Mouse (Mus musculus) cerebellum, adult 2 months (tissue): Measurements from ENCODE around the gene Muc4. TPM values are rescaled to one million over a fixed set of nuclear protein-coding genes. Genes with fewer than 3 reads are reported as not detected.

Experiments used
- DNase-seq, 2 experiments: peaks; one replicate each; pipeline ENCODE4 v3.0.0; 2021
- H3K27ac ChIP-seq: fragments of 200-500 bp; 2 replicates; pipeline ENCODE4 v1.5.1; 2012; ENCODE audit warnings: low read length, control low read depth, inconsistent platforms; ENCODE audit not compliant: insufficient read depth
- H3K27me3 ChIP-seq: fragments of 200-500 bp; 2 replicates; pipeline ENCODE4 v1.6.1; 2012; ENCODE audit warnings: inconsistent platforms, mild to moderate bottlenecking, low read length, moderate library complexity; ENCODE audit not compliant: control insufficient read depth, insufficient read depth
- H3K4me1 ChIP-seq: fragments of 200-500 bp; 2 replicates; pipeline ENCODE4 v1.6.1; 2011; ENCODE audit warnings: low read length; ENCODE audit not compliant: control insufficient read depth, insufficient read depth
- H3K4me3 ChIP-seq: fragments of 200-500 bp; replicated peaks from 2 replicates; pipeline ENCODE3; 2011; ENCODE audit warnings: mild to moderate bottlenecking, low read depth, low read length, control low read depth; ENCODE audit not compliant: insufficient read depth
- CTCF ChIP-seq: fragments of 200-500 bp; IDR thresholded peaks from 2 replicates; pipeline ENCODE4 v1.5.1; 2011; ENCODE audit warnings: low read depth, mild to moderate bottlenecking, control low read depth, low read length, moderate library complexity, borderline replicate concordance; ENCODE audit not compliant: insufficient read depth
- POLR2A ChIP-seq: fragments of 200-500 bp; IDR thresholded peaks from 2 replicates; pipeline ENCODE4 v1.6.1; 2011; ENCODE audit warnings: low read length, control low read depth, borderline replicate concordance; ENCODE audit not compliant: insufficient read depth
- WGBS: fragments of 180-500 bp; shearing (Covaris S2); methylation state at CpG from one replicate; pipeline ENCODE4 v1.1.7; 2018; 5-methylcytosine and 5-hydroxymethylcytosine counted together
- polyA plus RNA-seq: library from polyadenylated mRNA; depleted of rRNA; stranded (reverse); fragments of >200 nt; gene quantifications from 2 replicates; pipeline ENCODE4 v1.2.3, GENCODE M21; 2012; rRNA removed

Gene Muc4
- polyA plus RNA-seq, 1 experiment = 0.03 TPM

DNA sequence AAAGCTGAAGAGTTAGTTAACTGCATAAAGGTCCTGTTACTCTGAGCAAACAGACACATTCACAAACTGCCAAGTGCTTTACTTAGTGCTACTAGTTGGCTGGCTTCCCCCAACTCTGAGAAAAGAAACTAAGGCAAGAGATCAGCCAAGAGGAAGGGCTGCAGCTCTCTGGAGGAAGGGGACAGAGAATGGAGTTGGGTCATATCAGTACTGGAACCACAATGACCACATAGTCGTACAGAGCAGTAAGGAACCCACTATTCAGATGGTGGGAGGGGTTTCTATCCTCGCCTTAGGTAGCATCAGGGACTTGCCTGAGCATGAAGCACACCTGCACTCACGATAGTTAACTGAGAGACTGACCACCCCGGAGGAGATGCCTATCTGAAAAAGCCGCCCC is 87.2 kb downstream of the Muc4 start:
- no peak overlapping the region for H3K4me3 ChIP-seq
- WGBS = 87% methylated on average over 5 of the region's 5 CpGs
- no peaks in the 10 kb centered on the region; the same call in 1 of the 2 replicates for H3K27me3 ChIP-seq
- H3K27ac ChIP-seq = no peak overlapping the region
- no peak for TF ChIP-seq POLR2A
- DNase-seq = no peak
- no peaks in the 10 kb centered on the region for H3K4me1 ChIP-seq

DNA sequence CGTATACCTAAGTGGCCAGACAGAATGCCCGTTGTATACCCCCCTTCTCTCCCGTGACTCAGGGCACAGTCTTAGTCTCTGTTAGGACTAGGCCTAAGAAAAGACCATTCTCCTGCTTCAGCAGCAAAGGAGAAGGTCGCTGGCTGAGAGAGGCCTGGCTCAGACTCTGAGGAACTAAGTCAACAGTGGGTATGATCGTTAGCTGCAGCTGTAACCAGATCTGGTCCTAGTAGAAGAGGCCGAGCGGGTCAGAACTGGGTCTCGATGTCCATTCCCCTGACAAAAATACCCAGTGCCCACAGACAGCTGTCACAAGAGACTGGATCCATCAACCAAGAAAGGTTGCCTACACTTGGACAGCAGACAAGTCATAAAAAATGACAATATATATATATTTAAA is 87.8 kb downstream of the Muc4 start:
- no peak for DNase-seq
- WGBS = 93% methylated on average over 8 of the region's 8 CpGs
- Histone ChIP-seq H3K27me3 (no peaks in the 10 kb centered on the region; the same call in 1 of the 2 replicates), H3K4me3 (no peak overlapping the region), H3K4me1 (no peaks in the 10 kb centered on the region), H3K27ac (no peak overlapping the region)
- no peak for TF ChIP-seq CTCF
- no peak for TF ChIP-seq POLR2A

DNA sequence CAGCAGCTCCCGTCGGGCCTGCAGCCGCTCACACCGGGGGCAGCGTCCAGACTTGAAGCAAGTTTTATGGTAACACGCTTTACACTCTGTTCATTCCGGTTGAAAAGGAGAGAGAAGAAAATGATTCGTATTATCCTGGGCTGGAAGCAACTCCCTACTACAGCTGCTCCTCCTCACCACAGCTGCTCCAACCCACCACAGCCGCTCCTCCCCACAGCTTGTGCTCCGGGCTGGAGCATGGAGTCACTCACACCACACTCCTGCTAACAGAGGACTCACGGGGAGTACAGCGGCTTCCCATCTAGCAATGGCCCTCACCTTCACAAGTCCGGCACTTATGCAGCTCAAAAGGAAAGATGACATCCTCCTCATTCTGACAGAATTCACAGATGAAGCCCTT is 88.4 kb downstream of the Muc4 start:
- DNase-seq = no peak
- WGBS = 94% methylated on average over 13 of the region's 13 CpGs

DNA sequence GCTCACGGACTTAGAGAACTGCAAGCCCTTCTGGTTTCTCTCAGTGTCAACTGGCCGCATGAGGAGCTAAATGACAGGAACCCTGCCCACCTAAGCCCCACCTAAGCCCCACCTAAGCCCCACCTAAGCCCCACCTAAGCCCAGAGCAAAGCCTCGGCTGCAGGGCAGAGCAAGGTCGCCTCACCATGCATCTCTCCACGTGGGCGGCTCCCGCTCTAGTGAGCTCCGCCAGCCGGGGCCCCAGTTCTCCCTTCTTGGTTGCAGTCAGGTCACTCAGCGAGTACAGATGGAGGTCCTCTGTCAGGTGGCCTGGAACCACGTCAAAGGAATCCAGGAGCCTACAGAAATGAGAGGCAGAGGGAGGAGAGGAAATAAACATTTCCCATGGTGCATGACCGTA is 89.7 kb downstream of the Muc4 start:
- no peaks in the 10 kb centered on the region for H3K4me1 ChIP-seq
- no peak overlapping the region for H3K27ac ChIP-seq
- 76% methylated on average over 12 of the region's 12 CpGs for WGBS
- no peak overlapping the region for H3K4me3 ChIP-seq
- no peak for DNase-seq
- no peaks in the 10 kb centered on the region for H3K27me3 ChIP-seq
- TF ChIP-seq POLR2A (no peak), CTCF (no peak)

More for the DNA sequence above, 88.4 kb downstream of the Muc4 start:
- Histone ChIP-seq H3K27ac (no peak overlapping the region), H3K27me3 (no peaks in the 10 kb centered on the region; the same call in 1 of the 2 replicates), H3K4me3 (no peak overlapping the region), H3K4me1 (no peaks in the 10 kb centered on the region)
- no peak for TF ChIP-seq POLR2A
- no peak for TF ChIP-seq CTCF

DNA sequence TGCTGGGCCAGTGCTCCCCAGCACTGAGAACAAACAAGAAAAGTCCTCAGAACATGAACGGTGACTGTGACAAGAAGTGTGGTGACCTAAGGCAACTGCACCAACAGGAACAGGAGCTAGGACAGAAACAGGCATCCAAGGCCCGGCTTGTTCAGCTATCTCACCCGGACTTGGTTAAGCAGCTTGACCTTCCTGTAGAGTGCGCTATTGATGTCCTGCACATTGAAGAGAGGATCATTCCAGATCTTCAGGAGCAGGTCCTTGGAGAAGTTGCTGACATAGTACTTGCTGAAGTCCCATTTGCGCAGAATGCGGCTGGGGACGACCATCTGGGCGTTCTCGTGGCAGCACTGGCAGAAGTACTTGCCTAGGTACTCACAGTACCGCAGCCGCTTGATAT is 90.8 kb downstream of the Muc4 start:
- TF ChIP-seq POLR2A (no peak), CTCF (no peak)
- WGBS = 95% methylated on average over 11 of the region's 11 CpGs
- H3K4me3 ChIP-seq = no peak overlapping the region

DNA sequence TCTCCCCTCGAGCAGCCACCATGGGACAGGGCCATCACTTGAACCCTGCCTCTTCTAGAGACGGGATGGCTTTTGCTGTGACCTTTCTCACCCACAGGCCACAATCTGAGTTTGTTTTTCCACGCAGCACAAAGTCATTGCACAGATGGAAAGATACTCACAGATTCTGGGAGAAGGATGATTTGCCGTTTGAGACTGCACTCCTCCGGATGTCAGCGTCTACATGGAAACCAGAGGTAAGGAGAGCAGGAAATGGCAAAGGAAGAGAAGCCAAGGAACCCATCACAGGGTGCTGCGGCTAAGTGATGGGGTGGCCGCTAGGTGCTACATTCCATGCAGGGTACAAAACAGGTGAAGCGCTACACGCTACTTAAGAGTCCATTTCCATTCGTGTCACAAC is 93.4 kb downstream of the Muc4 start:
- 92% methylated on average over 11 of the region's 11 CpGs for WGBS
- no peak for TF ChIP-seq CTCF
- no peak for TF ChIP-seq POLR2A
- H3K27ac ChIP-seq = no peak overlapping the region
- no peak overlapping the region for H3K4me3 ChIP-seq
- no peaks in the 10 kb centered on the region for H3K4me1 ChIP-seq
- DNase-seq = no peak
- H3K27me3 ChIP-seq = no peaks in the 10 kb centered on the region

More for the DNA sequence above, 90.8 kb downstream of the Muc4 start:
- no peak overlapping the region for H3K27ac ChIP-seq
- H3K27me3 ChIP-seq = no peaks in the 10 kb centered on the region
- no peaks in the 10 kb centered on the region for H3K4me1 ChIP-seq
- no peak for DNase-seq

DNA sequence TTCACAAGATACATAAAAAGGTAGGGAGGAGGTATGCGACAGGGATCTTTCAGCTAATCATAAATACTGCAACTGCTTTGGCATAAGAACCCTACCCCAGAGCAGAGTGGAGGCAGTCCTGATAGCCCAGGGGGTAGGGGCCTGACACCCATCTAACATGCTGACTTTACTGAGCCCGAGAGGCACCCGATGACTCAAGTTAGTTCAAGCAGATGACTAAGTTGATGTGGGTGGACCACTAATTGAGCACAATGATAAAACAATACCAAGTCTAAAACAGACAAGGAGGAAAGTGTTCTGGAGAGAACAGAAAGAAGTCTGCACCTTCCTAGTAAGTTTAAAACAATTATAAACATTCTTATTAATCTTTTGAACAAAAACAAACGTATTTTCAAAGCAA is 95.8 kb downstream of the Muc4 start:
- no peak for DNase-seq
- TF ChIP-seq CTCF = no peak
- TF ChIP-seq POLR2A = no peak
- H3K27me3 ChIP-seq = no peaks in the 10 kb centered on the region
- 85% methylated on average over 4 of the region's 4 CpGs for WGBS
- no peak overlapping the region for H3K27ac ChIP-seq
- H3K4me1 ChIP-seq = no peaks in the 10 kb centered on the region
- no peak overlapping the region for H3K4me3 ChIP-seq

Other genes with a start within 250 kb of the Muc4 start
- gene Slc51a, start 248.0 kb upstream of the Muc4 start, polyA plus RNA-seq = 0.03 and 0.05 TPM in 2 replicates
- gene Zdhhc19, start 239.6 kb upstream of the Muc4 start, polyA plus RNA-seq = not detected in 2 replicates
- gene Tfrc, start 127.0 kb upstream of the Muc4 start, polyA plus RNA-seq = 76.7 and 82.5 TPM in 2 replicates
- 238 and 239 TPM in 2 replicates for gene Tnk2, start 92.0 kb upstream of the Muc4 start, polyA plus RNA-seq
- not detected in 2 replicates for gene Muc20, start 61.5 kb downstream of the Muc4 start, polyA plus RNA-seq
- gene Smbd1, start 74.6 kb downstream of the Muc4 start, polyA plus RNA-seq = not detected in 2 replicates
- gene Fyttd1, start 141.6 kb downstream of the Muc4 start, polyA plus RNA-seq = 52.5 and 53.7 TPM in 2 replicates
- 71.9 and 73.4 TPM in 2 replicates for gene Rubcn, start 141.9 kb downstream of the Muc4 start, polyA plus RNA-seq
- 56.1 and 56.7 TPM in 2 replicates for gene Lrch3, start 178.2 kb downstream of the Muc4 start, polyA plus RNA-seq